Mouse (Mus musculus): Measurements from ENCODE around the gene Olfr1368. TPM values are rescaled to one million over a fixed set of nuclear protein-coding genes. Genes with fewer than 3 reads are reported as not detected.

The Olfr1368 gene
- polyA plus RNA-seq, 1 experiment, result not detected

DNA sequence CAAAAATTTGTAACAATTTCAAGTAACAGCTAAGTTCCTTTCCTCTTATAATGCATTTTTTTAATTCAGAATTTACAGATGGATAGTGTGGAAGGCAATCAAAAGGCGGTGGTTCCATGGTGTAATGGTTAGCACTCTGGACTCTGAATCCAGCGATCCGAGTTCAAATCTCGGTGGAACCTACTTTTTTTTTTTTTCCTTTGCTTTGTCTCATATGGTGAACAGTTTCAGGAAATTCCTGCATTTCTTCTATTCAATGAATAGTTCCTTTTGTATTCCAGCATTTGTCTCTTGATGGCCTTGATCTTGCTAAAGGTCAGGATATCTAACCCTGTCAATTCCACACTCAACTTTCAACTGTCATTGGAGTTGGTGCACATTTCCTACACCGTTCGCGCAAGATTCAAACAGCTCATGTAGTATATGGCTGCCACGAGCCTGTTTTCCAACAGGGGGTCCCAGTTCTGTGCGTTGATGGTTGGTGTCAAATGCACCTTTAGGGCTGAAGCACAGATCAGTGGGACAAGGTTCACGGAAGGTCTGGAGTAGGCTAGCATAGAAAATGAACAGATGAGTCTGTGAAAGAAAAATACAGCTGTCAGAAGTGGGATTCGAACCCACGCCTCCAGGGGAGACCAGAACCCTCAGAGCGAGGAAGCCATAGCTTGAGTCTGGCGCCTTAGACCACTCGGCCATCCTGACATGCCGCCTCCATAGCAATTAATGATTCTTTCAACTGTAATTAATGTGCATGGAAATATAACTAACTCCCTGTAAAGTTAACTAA is 26.8 kb upstream of the Olfr1368 start:
- Histone ChIP-seq H3K4me1 (ENCODE audit: control insufficient read depth, insufficient read depth, insufficient read length, low read length) (peaks cover 2% of the 10 kb centered on the region), H3K36me3 (ENCODE audit: control insufficient read depth, insufficient read depth, low read length) (no peaks in the 10 kb centered on the region), H3K27me3 (ENCODE audit: control insufficient read depth, insufficient read depth, low read length) (no peaks in the 10 kb centered on the region), H3K27ac (ENCODE audit: insufficient read depth, low read depth, low read length) (peak overlapping the region; percentile 28; the same call in 1 of the 2 replicates), H3K4me3 (ENCODE audit: low read depth, low read length) (peak overlapping the region; percentile 62)
- no peak for TF ChIP-seq CTCF (IDR thresholded peaks at IDR 0.05; ENCODE audit: extremely low read depth, insufficient read length, insufficient replicate concordance, low read depth, low read length)
- no peak for TF ChIP-seq POLR2A (IDR thresholded peaks at IDR 0.05; ENCODE audit: low read depth, low read length)
- WGBS, result 1% methylated on average over 16 of the region's 16 CpGs

DNA sequence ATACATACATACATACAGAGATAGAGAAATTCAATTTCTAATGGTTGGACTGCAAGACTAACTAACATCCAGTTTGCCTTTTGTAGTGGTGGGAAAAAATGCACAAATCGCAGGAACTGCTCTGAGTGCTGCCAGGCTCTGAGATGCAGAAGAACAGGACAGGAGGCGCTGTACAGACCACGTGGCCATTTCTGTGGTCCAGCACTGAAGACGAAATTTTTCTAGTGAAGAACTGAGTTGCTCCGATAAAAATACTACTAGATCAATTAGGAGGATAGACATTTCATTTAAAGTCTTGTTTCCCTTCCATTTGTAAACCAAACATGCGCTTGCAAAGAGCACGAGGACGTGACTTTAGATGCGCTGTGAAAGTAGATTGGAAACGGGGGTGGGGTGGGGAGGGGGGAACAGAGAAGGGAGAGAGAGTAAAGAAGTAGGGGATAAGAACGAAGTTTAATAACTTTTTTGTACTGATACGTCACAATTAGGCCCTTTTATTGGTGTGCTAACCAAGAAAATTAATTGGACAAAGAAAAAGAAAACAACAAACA is 26.0 kb upstream of the Olfr1368 start:
- no peak overlapping the region for H3K27ac ChIP-seq (ENCODE audit: insufficient read depth, low read depth, low read length)
- H3K4me1 ChIP-seq (ENCODE audit: control insufficient read depth, insufficient read depth, insufficient read length, low read length), result peaks cover 2% of the 10 kb centered on the region; the same call in 1 of the 2 replicates
- TF ChIP-seq CTCF (IDR thresholded peaks at IDR 0.05; ENCODE audit: extremely low read depth, insufficient read length, insufficient replicate concordance, low read depth, low read length), result no peak
- no peak for TF ChIP-seq POLR2A (IDR thresholded peaks at IDR 0.05; ENCODE audit: low read depth, low read length)
- no peaks in the 10 kb centered on the region for H3K27me3 ChIP-seq (ENCODE audit: control insufficient read depth, insufficient read depth, low read length)
- no peaks in the 10 kb centered on the region for H3K36me3 ChIP-seq (ENCODE audit: control insufficient read depth, insufficient read depth, low read length)
- under 1% methylated on average over 12 of the region's 12 CpGs for WGBS
- peak overlapping the region; percentile 30 for H3K4me3 ChIP-seq (ENCODE audit: low read depth, low read length)

DNA sequence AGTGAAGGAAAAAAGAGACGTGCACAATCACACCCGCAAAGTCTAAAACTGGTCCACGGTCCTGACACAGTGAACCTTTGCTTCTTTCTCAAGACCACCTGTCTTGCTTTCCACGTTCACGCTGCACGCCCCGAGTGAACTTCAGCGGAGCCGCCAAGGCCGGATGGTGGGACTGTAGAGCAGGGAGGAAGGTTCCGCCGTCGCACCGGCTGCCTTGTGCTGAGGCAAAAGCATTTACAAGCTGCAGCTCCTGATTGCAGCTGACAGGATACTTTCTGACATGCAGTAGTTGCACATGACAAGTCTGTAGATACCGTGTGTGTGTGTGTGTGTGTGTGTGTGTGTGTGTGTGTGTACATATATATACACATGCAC is 25.5 kb upstream of the Olfr1368 start:
- no peaks in the 10 kb centered on the region for H3K36me3 ChIP-seq (ENCODE audit: control insufficient read depth, insufficient read depth, low read length)
- TF ChIP-seq POLR2A (IDR thresholded peaks at IDR 0.05; ENCODE audit: low read depth, low read length) (no peak), CTCF (IDR thresholded peaks at IDR 0.05; ENCODE audit: extremely low read depth, insufficient read length, insufficient replicate concordance, low read depth, low read length) (no peak)
- WGBS, result 50% methylated on average over 15 of the region's 15 CpGs
- peaks cover 2% of the 10 kb centered on the region; the same call in 1 of the 2 replicates for H3K4me1 ChIP-seq (ENCODE audit: control insufficient read depth, insufficient read depth, insufficient read length, low read length)
- H3K4me3 ChIP-seq (ENCODE audit: low read depth, low read length), result no peak overlapping the region
- no peak overlapping the region for H3K27ac ChIP-seq (ENCODE audit: insufficient read depth, low read depth, low read length)
- no peaks in the 10 kb centered on the region for H3K27me3 ChIP-seq (ENCODE audit: control insufficient read depth, insufficient read depth, low read length)

DNA sequence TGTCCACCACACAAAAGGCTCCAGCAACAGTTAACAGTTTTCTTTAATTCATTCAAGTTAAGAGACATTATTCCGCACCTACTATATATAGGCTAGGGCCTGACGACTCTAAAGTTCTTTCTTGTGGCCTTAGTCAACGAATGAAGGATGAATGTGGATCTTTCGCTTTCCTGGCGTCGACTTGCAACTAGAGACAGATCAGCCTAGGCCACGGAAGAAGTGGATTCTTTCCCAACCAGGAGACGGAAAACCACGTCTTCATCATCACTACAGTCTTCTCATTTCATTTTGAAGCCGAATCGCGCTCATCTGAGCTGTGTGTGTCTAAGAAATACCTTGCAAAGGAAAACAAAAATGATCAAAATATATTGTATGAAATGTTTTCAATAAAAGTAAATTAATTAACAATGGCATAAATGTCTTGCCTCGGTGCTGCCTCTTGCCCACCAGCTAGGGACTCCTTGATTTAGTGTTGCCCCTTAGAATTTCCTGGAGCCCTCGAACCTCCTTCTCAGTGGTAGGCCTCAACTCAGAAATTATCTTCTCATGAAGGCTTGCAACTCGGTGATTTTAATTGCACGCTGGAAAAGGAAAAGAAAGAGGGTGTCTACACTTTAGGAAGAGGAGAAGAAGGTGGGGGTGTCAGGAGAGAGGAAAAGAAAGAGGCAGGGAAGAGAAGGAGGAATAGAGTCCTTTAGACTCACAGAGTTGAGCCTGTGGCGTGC is 24.9 kb upstream of the Olfr1368 start:
- H3K4me3 ChIP-seq (ENCODE audit: low read depth, low read length), result no peak overlapping the region
- peaks cover 2% of the 10 kb centered on the region; the same call in 1 of the 2 replicates for H3K4me1 ChIP-seq (ENCODE audit: control insufficient read depth, insufficient read depth, insufficient read length, low read length)
- TF ChIP-seq CTCF (IDR thresholded peaks at IDR 0.05; ENCODE audit: extremely low read depth, insufficient read length, insufficient replicate concordance, low read depth, low read length) (no peak), POLR2A (IDR thresholded peaks at IDR 0.05; ENCODE audit: low read depth, low read length) (no peak)
- 85% methylated on average over 17 of the region's 17 CpGs for WGBS
- H3K36me3 ChIP-seq (ENCODE audit: control insufficient read depth, insufficient read depth, low read length), result no peaks in the 10 kb centered on the region
- no peak overlapping the region for H3K27ac ChIP-seq (ENCODE audit: insufficient read depth, low read depth, low read length)
- H3K27me3 ChIP-seq (ENCODE audit: control insufficient read depth, insufficient read depth, low read length), result no peaks in the 10 kb centered on the region

DNA sequence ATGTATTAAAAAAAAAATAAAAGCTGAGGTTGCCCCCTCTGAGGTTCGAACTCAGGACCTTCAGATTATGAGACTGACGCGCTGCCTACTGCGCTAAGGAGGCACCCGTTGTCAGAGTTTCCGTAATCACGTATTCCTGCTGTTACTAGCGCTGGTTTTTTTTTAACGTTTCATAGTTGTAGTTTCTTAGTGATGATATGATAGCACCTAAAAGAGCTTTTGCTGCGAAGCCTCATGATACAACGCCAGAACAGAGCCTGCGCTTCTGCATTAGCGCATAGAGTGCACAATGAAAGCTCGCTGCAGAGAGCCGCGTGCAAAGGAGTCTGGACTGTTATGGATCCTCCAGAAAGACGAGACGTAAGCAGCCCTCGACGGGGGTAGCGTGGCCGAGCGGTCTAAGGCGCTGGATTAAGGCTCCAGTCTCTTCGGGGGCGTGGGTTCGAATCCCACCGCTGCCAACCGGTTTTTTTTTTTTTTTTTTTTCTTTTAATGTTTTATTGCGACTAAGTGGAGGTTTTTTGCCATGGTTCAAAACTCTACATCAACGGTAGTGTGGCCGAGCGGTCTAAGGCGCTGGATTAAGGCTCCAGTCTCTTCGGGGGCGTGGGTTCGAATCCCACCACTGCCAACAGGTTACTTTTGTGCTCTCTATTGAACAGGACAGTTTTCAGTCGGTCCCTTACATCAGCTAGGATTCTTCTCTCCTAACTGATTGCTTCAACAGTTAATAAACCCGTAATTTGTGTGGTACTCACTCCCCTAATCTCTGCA is 24.2 kb upstream of the Olfr1368 start:
- no peak for TF ChIP-seq POLR2A (IDR thresholded peaks at IDR 0.05; ENCODE audit: low read depth, low read length)
- no peak for TF ChIP-seq CTCF (IDR thresholded peaks at IDR 0.05; ENCODE audit: extremely low read depth, insufficient read length, insufficient replicate concordance, low read depth, low read length)
- 3% methylated on average over 39 of the region's 39 CpGs for WGBS
- H3K36me3 ChIP-seq (ENCODE audit: control insufficient read depth, insufficient read depth, low read length), result no peaks in the 10 kb centered on the region
- peaks cover 2% of the 10 kb centered on the region; the same call in 1 of the 2 replicates for H3K4me1 ChIP-seq (ENCODE audit: control insufficient read depth, insufficient read depth, insufficient read length, low read length)
- H3K27ac ChIP-seq (ENCODE audit: insufficient read depth, low read depth, low read length), result no peak overlapping the region
- H3K27me3 ChIP-seq (ENCODE audit: control insufficient read depth, insufficient read depth, low read length), result no peaks in the 10 kb centered on the region
- H3K4me3 ChIP-seq (ENCODE audit: low read depth, low read length), result peak overlapping the region; percentile 68

DNA sequence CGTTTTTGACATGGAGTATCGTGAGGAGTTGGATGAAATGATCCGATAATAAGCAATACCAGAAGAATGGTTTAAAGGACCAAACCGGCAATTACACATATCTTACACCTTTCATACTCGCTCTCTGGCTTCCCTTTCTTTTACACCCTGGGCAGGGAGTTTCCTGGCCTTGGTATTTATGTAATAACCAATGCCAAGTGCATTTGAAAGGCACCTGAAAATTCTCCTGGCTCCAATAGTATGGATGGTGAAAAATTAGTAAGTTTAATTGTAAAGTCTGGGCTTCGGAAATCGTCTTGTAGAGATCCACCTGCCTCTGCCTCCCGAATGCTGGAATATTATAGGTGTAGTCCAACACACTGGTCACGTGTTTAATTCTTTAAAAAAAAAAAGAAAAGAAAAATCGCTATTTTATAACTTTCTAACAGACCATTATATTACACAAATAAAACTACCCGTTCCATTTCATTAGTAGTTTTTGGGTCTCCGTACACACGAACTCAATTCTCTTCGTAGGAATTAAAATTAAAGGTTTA is 23.5 kb upstream of the Olfr1368 start:
- H3K36me3 ChIP-seq (ENCODE audit: control insufficient read depth, insufficient read depth, low read length), result no peaks in the 10 kb centered on the region
- no peaks in the 10 kb centered on the region for H3K27me3 ChIP-seq (ENCODE audit: control insufficient read depth, insufficient read depth, low read length)
- H3K27ac ChIP-seq (ENCODE audit: insufficient read depth, low read depth, low read length), result peak overlapping the region; percentile 45
- TF ChIP-seq POLR2A (IDR thresholded peaks at IDR 0.05; ENCODE audit: low read depth, low read length), result no peak
- no peak for TF ChIP-seq CTCF (IDR thresholded peaks at IDR 0.05; ENCODE audit: extremely low read depth, insufficient read length, insufficient replicate concordance, low read depth, low read length)
- peaks cover 2% of the 10 kb centered on the region for H3K4me1 ChIP-seq (ENCODE audit: control insufficient read depth, insufficient read depth, insufficient read length, low read length)
- peak overlapping the region; percentile 68; the same call in 1 of the 2 replicates for H3K4me3 ChIP-seq (ENCODE audit: low read depth, low read length)
- 2% methylated on average over 14 of the region's 14 CpGs for WGBS

All from small intestine, adult 2 months (tissue).